Mouse (Mus musculus): ENCODE results near the gene Ppil4. TPM values are rescaled to one million over a fixed set of nuclear protein-coding genes. Genes with fewer than 3 reads are reported as not detected.

Gene Ppil4
- total and polyA plus RNA-seq, 3 experiments: 26.4 to 45.9 (median 41.5) TPM

GRCm38 (mm10) chr10:7847166-7847605, 54.5 kb downstream of the Ppil4 start:
- Histone ChIP-seq H3K79me2 (replicated peaks; ENCODE audit: control insufficient read depth, extremely low read depth, insufficient read depth, poor library complexity, severe bottlenecking) (peaks cover 31% of the 10 kb centered on the region), H3K4me1 (ENCODE audit: control insufficient read depth in 1 of 2, insufficient read depth in 2 of 2) (peaks cover 40 to 100% of the 10 kb centered on the region in 2 experiments), H3K4me2 (ENCODE audit: insufficient read depth, low read depth, poor library complexity, severe bottlenecking) (peak overlapping the region; percentile 61), H3K27ac (ENCODE audit: insufficient read depth, low read depth) (peak overlapping the region; percentile 57), H3K9me3 (replicated peaks; ENCODE audit: low read length) (no peaks in the 10 kb centered on the region), H3K9ac (ENCODE audit: insufficient read depth, low read depth) (no peak overlapping the region), H3K4me3 (replicated peaks in 1 of 3; ENCODE audit: low read depth in 2 of 3, low read length in 2 of 3, poor library complexity in 1 of 3) (no peak overlapping the region), H3K36me3 (replicated peaks in 1 of 2; ENCODE audit: control insufficient read depth in 1 of 2, insufficient read depth in 1 of 2, low read length in 1 of 2) (peaks cover 10 to 62% of the 10 kb centered on the region in 2 experiments), H3K27me3 (replicated peaks) (no peaks in the 10 kb centered on the region)
- TF ChIP-seq KAT2A (IDR thresholded peaks at IDR 0.05; ENCODE audit: insufficient replicate concordance, low read length): no peak
- no peak; the same call in none of the 2 replicates for TF ChIP-seq MEF2A (IDR thresholded peaks at IDR 0.05; ENCODE audit: borderline replicate concordance, low read depth, low read length)
- no peak for TF ChIP-seq RAD21 (IDR thresholded peaks at IDR 0.05; ENCODE audit: low read depth, low read length)
- no peak for TF ChIP-seq GABPA (IDR thresholded peaks at IDR 0.05; ENCODE audit: insufficient replicate concordance, low read depth, low read length)
- TF ChIP-seq JUN (IDR thresholded peaks at IDR 0.05; ENCODE audit: insufficient read depth, low read depth, low read length): peak; percentile 14; the same call in 1 of the 2 replicates
- no peak for TF ChIP-seq UBTF (IDR thresholded peaks at IDR 0.05; ENCODE audit: low read depth, low read length)
- TF ChIP-seq ZMIZ1 (IDR thresholded peaks at IDR 0.05; ENCODE audit: low read depth, low read length): no peak
- peak; percentile 68; the same call in 1 of the 2 replicates for TF ChIP-seq SIN3A (IDR thresholded peaks at IDR 0.05; ENCODE audit: low read length)
- no peak for TF ChIP-seq USF2 (conservative IDR thresholded peaks at IDR 0.05; ENCODE audit: low read depth, low read length)
- peak; percentile 55 for TF ChIP-seq IRF4 (IDR thresholded peaks at IDR 0.05; ENCODE audit: low read depth, low read length)
- TF ChIP-seq NELFE (IDR thresholded peaks at IDR 0.05; ENCODE audit: low read depth, low read length): no peak
- no peak for TF ChIP-seq CTCF (conservative IDR thresholded peaks at IDR 0.05 in 1 of 2, IDR thresholded peaks at IDR 0.05 in 1 of 2; ENCODE audit: low read depth in 2 of 2, low read length in 2 of 2)
- peak; percentile 62 for TF ChIP-seq JUND (conservative IDR thresholded peaks at IDR 0.05; ENCODE audit: low read depth, low read length)
- no peak for TF ChIP-seq E2F4 (IDR thresholded peaks at IDR 0.05; ENCODE audit: insufficient replicate concordance, low read depth, low read length)
- 0 out of 2 replicates have a peak, but pooled peaks have one; percentile 51 for TF ChIP-seq POLR2AphosphoS2 (IDR thresholded peaks at IDR 0.05; ENCODE audit: low read depth, low read length)
- TF ChIP-seq ZC3H11A (IDR thresholded peaks at IDR 0.05; ENCODE audit: low read depth, low read length): no peak
- TF ChIP-seq USF1 (IDR thresholded peaks at IDR 0.05; ENCODE audit: low read depth, low read length): no peak
- 0 out of 2 replicates have a peak, but pooled peaks have one; percentile 21 for TF ChIP-seq MXI1 (IDR thresholded peaks at IDR 0.05; ENCODE audit: low read depth, low read length)
- no peak for TF ChIP-seq HCFC1 (IDR thresholded peaks at IDR 0.05; ENCODE audit: low read depth, low read length)
- peak; percentile 62 for TF ChIP-seq ETS1 (conservative IDR thresholded peaks at IDR 0.05; ENCODE audit: low read depth, low read length)
- peak; percentile 21; the same call in 1 of the 2 replicates for TF ChIP-seq MAX (IDR thresholded peaks at IDR 0.05; ENCODE audit: low read length)
- peak; percentile 75 for TF ChIP-seq BHLHE40 (IDR thresholded peaks at IDR 0.05; ENCODE audit: low read depth, low read length)
- TF ChIP-seq TCF12 (IDR thresholded peaks at IDR 0.05; ENCODE audit: low read depth, low read length): peak; percentile 61; the same call in 1 of the 2 replicates
- TF ChIP-seq ZKSCAN1 (IDR thresholded peaks at IDR 0.05; ENCODE audit: borderline replicate concordance, low read depth, low read length): no peak
- peak; percentile 58; the same call in 1 of the 2 replicates for TF ChIP-seq RCOR1 (conservative IDR thresholded peaks at IDR 0.05; ENCODE audit: low read depth, low read length)
- TF ChIP-seq CHD2 (IDR thresholded peaks at IDR 0.05; ENCODE audit: low read length): peak; percentile 59
- no peak for TF ChIP-seq SMC3 (IDR thresholded peaks at IDR 0.05; ENCODE audit: low read depth, low read length)
- no peak for TF ChIP-seq CHD1 (IDR thresholded peaks at IDR 0.05; ENCODE audit: low read depth, low read length)
- peak; percentile 44; the same call in 1 of the 2 replicates for TF ChIP-seq MAZ (IDR thresholded peaks at IDR 0.05; ENCODE audit: low read depth, low read length)
- TF ChIP-seq ELF1 (IDR thresholded peaks at IDR 0.05; ENCODE audit: low read depth, low read length): no peak
- TF ChIP-seq EP300 (IDR thresholded peaks at IDR 0.05; ENCODE audit: low read length): peak; percentile 73
- 0 out of 2 replicates have a peak, but pooled peaks have one; percentile 40 for TF ChIP-seq TBP (conservative IDR thresholded peaks at IDR 0.05; ENCODE audit: low read depth, low read length)
- no peak for TF ChIP-seq POLR2A (IDR thresholded peaks at IDR 0.05; ENCODE audit: low read depth, low read length)
- TF ChIP-seq ZNF384 (IDR thresholded peaks at IDR 0.05; ENCODE audit: low read depth, low read length): no peak
- no peak for TF ChIP-seq PAX5 (IDR thresholded peaks at IDR 0.05; ENCODE audit: low read length)
- TF ChIP-seq MAFK (IDR thresholded peaks at IDR 0.05; ENCODE audit: insufficient replicate concordance, low read length): peak; percentile 41; the same call in 1 of the 2 replicates
- 0 out of 2 replicates have a peak, but pooled peaks have one; percentile 33 for TF ChIP-seq MYC (IDR thresholded peaks at IDR 0.05; ENCODE audit: low read depth, low read length)
- no peak for TF ChIP-seq NRF1 (IDR thresholded peaks at IDR 0.05; ENCODE audit: low read depth, low read length)
- in situ Hi-C loops (cut with MboI; ENCODE audit: low pct_ligation_motif_present, low pct_unique_long_range_greater_than_20kb, low sequenced_read_pairs) (loop anchor here (25.0 kb wide), 1 partner anchor 1115 kb away; no protein-coding TSS in a partner anchor), dilution Hi-C loops (cut with MboI; ENCODE audit: extremely low pct_ligation_motif_present, extremely low pct_unique_long_range_greater_than_20kb, low sequenced_read_pairs) (no loop called here)
- peak; percentile 78 for DNase-seq (ENCODE audit: extremely low read depth)
